Mouse (Mus musculus) ES-E14 (cell line): ENCODE results near the gene Zfp57. TPM values are rescaled to one million over a fixed set of nuclear protein-coding genes. Genes with fewer than 3 reads are reported as not detected.
A peak's percentile ranks its signal among the peaks of the same experiment; 100 is the strongest.

ENCODE experiments used
- DNase-seq: peaks from one replicate; pipeline ENCODE4 v3.0.0-alpha.2; 2013; ENCODE audit warnings: low read depth, low spot score
- H3K27ac ChIP-seq: 2 replicates; pipeline ENCODE4 v1.5.1; 2012; ENCODE audit warnings: low read depth, mild to moderate bottlenecking, low read length, moderate library complexity, mixed read lengths; ENCODE audit not compliant: poor library complexity, insufficient read depth, severe bottlenecking
- H3K36me3 ChIP-seq: 2 replicates; pipeline ENCODE4 v1.6.1; 2012; ENCODE audit warnings: mild to moderate bottlenecking, low read length, moderate library complexity, mixed read lengths; ENCODE audit not compliant: control insufficient read depth, poor library complexity, insufficient read depth, severe bottlenecking
- H3K4me1 ChIP-seq, 2 experiments: fragments of 150-350 bp in 1 of 2; sonication (generic) in 1 of 2; 2 replicates each; pipeline ENCODE4 v1.6.1; 2012; ENCODE audit warnings: low read length in 2 of 2, mild to moderate bottlenecking in 1 of 2, mixed read lengths in 1 of 2; ENCODE audit not compliant: control insufficient read depth in 2 of 2, insufficient read depth in 2 of 2, poor library complexity in 1 of 2
- H3K4me3 ChIP-seq, 2 experiments: fragments of 150-350 bp in 1 of 2; sonication (generic) in 1 of 2; 2 replicates each; pipeline ENCODE4 v1.5.1; 2012; ENCODE audit warnings: low read length in 2 of 2, low read depth in 1 of 2, mild to moderate bottlenecking in 1 of 2, mixed read lengths in 1 of 2; ENCODE audit not compliant: insufficient read depth in 1 of 2, poor library complexity in 1 of 2, severe bottlenecking in 1 of 2
- H3K9ac ChIP-seq: 2 replicates; pipeline ENCODE4 v1.6.1; 2012; ENCODE audit warnings: low read depth, mild to moderate bottlenecking, low read length, mixed read lengths; ENCODE audit not compliant: poor library complexity, insufficient read depth, severe bottlenecking
- H3K9me3 ChIP-seq: fragments of 150-350 bp; sonication (generic); 2 replicates; pipeline ENCODE4 v1.6.1; 2012; ENCODE audit warnings: low read depth, mild to moderate bottlenecking, low read length; ENCODE audit not compliant: control insufficient read depth, insufficient read depth
- CHD2 ChIP-seq: IDR thresholded peaks from 2 replicates; pipeline ENCODE4 v1.6.1; 2014; ENCODE audit warnings: mild to moderate bottlenecking, low read depth, low read length, inconsistent platforms
- HCFC1 ChIP-seq: IDR thresholded peaks from 2 replicates; pipeline ENCODE4 v1.6.1; 2012; ENCODE audit warnings: low read length, inconsistent platforms, borderline replicate concordance; ENCODE audit not compliant: insufficient read depth
- MAFK ChIP-seq: IDR thresholded peaks from 2 replicates; pipeline ENCODE4 v1.6.1; 2014; ENCODE audit warnings: mild to moderate bottlenecking, low read depth, low read length, inconsistent platforms; ENCODE audit not compliant: insufficient read depth
- ZC3H11A ChIP-seq: IDR thresholded peaks from 2 replicates; pipeline ENCODE4 v1.6.1; 2012; ENCODE audit warnings: low read depth, mild to moderate bottlenecking, inconsistent platforms, low read length, borderline replicate concordance
- ZNF384 ChIP-seq: IDR thresholded peaks from 2 replicates; pipeline ENCODE4 v1.6.1; 2012; ENCODE audit warnings: low read depth, low read length, inconsistent platforms
- in situ Hi-C, 2 experiments: fragments of 600-800 bp; cut with MboI; formaldehyde crosslinking; loops; one replicate each; pipeline ENCODE4 v1.15.1; 2025; ENCODE audit warnings: low sequenced_read_pairs in 2 of 2, inconsistent platforms in 1 of 2; ENCODE audit not compliant: unreplicated experiment in 2 of 2
- total RNA-seq: library from RNA; depleted of rRNA; stranded (reverse); fragments of 300-350 nt; gene quantifications from 2 replicates; pipeline ENCODE4 v1.2.3, GENCODE M21; 2012

Zfp57 gene
- total RNA-seq, 1 experiment = 360 TPM

- TF ChIP-seq ZC3H11A = no peak
- TF ChIP-seq CHD2 = no peak
- TF ChIP-seq MAFK = no peak
- no peak for TF ChIP-seq ZNF384
- no peak for TF ChIP-seq HCFC1
- H3K4me1 ChIP-seq = peaks cover 19 to 24% of the 10 kb centered on the region in 2 experiments
- no peaks in the 10 kb centered on the region; the same call in 1 of the 2 replicates for H3K36me3 ChIP-seq
- no peaks in the 10 kb centered on the region for H3K9me3 ChIP-seq
- DNase-seq = no peak
- no peak overlapping the region; the same call in 1 of the 2 replicates for H3K9ac ChIP-seq
- no peak overlapping the region for H3K4me3 ChIP-seq
- in situ Hi-C loops = no loop called here
- H3K27ac ChIP-seq = peak overlapping the region; percentile 12; the same call in 1 of the 2 replicates
These were observed 8.4 kb upstream of the Zfp57 start for GRCm38 (mm10) chr17:36992336-36993104.

- no peak for DNase-seq
- TF ChIP-seq CHD2 (no peak), ZNF384 (no peak), MAFK (no peak), HCFC1 (no peak), ZC3H11A (no peak)
These were observed 7.1 kb upstream of the Zfp57 start for GRCm38 (mm10) chr17:36993770-36994325.

GRCm38 (mm10) chr17:36994528-36994927, 6.4 kb upstream of the Zfp57 start:
- no peaks in the 10 kb centered on the region for H3K36me3 ChIP-seq
- no peak overlapping the region; a peak in 1 of 4 replicates for H3K4me3 ChIP-seq
- no peak for DNase-seq
- H3K27ac ChIP-seq = peak overlapping the region; percentile 96
- peaks cover 18 to 27% of the 10 kb centered on the region in 2 experiments for H3K4me1 ChIP-seq
- in situ Hi-C loops = no loop called here
- H3K9me3 ChIP-seq = no peaks in the 10 kb centered on the region
- H3K9ac ChIP-seq = peak overlapping the region; percentile 75; the same call in 1 of the 2 replicates
- TF ChIP-seq ZNF384 (no peak), ZC3H11A (no peak), CHD2 (no peak), MAFK (no peak), HCFC1 (no peak)

More at GRCm38 (mm10) chr17:36993770-36994325, 7.1 kb upstream of the Zfp57 start:
- Histone ChIP-seq H3K27ac (peak overlapping the region; percentile 96; the same call in 1 of the 2 replicates), H3K4me1 (peaks cover 17 to 26% of the 10 kb centered on the region in 2 experiments), H3K4me3 (peak overlapping the region in 1 of 2 experiments; percentile 53; a peak in 2 of 4 replicates), H3K9ac (peak overlapping the region; percentile 75; the same call in 1 of the 2 replicates), H3K36me3 (no peaks in the 10 kb centered on the region), H3K9me3 (no peaks in the 10 kb centered on the region)
- in situ Hi-C loops = no loop called here

- in situ Hi-C loops = no loop called here
- TF ChIP-seq CHD2 (no peak; the same call in 1 of the 2 replicates), ZC3H11A (no peak), ZNF384 (no peak), MAFK (no peak), HCFC1 (no peak)
- Histone ChIP-seq H3K9ac (no peak overlapping the region; the same call in 1 of the 2 replicates), H3K36me3 (no peaks in the 10 kb centered on the region), H3K4me1 (peaks cover 18 to 25% of the 10 kb centered on the region in 2 experiments), H3K9me3 (no peaks in the 10 kb centered on the region), H3K4me3 (no peak overlapping the region), H3K27ac (peak overlapping the region; percentile 96; the same call in 1 of the 2 replicates)
- peak; percentile 88 for DNase-seq
These were observed 5.5 kb upstream of the Zfp57 start for GRCm38 (mm10) chr17:36995448-36995847.
